Mouse (Mus musculus) midbrain, embryonic 14.5 days (tissue): Measurements from ENCODE around the gene Hspa13. TPM values are rescaled to one million over a fixed set of nuclear protein-coding genes. Genes with fewer than 3 reads are reported as not detected.
A peak's percentile ranks its signal among the peaks of the same experiment; 100 is the strongest.

Source experiments
- ATAC-seq: fragments of 200-750 bp; cut with Nextera tagmentation; 2 replicates; pipeline ENCODE4 v1.8.0; 2017; ENCODE audit warnings: moderate number of reproducible peaks, moderate library complexity; ENCODE audit not compliant: low FRiP score, low TSS enrichment
- DNase-seq: peaks from one replicate; pipeline ENCODE4 v3.0.0-alpha.2; 2015
- H3K27ac ChIP-seq: fragments of 300-500 bp; sonication (generic); replicated peaks from 2 replicates; pipeline ENCODE4 v1.5.1; 2014; ENCODE audit warnings: mild to moderate bottlenecking, low read depth, low read length, moderate library complexity
- H3K27me3 ChIP-seq: fragments of 300-500 bp; sonication (generic); 2 replicates; pipeline ENCODE4 v1.6.1; 2014; ENCODE audit warnings: low read length, control low read depth, mixed read lengths; ENCODE audit not compliant: control insufficient read depth, insufficient read depth
- H3K36me3 ChIP-seq: fragments of 300-500 bp; sonication (generic); 2 replicates; pipeline ENCODE4 v1.6.1; 2014; ENCODE audit warnings: low read length, control low read depth; ENCODE audit not compliant: control insufficient read depth, insufficient read depth
- H3K4me1 ChIP-seq: fragments of 300-500 bp; sonication (generic); 2 replicates; pipeline ENCODE4 v1.6.1; 2014; ENCODE audit warnings: mild to moderate bottlenecking, antibody characterized with exemption, low read length, control low read depth; ENCODE audit not compliant: control insufficient read depth, insufficient read depth
- H3K4me2 ChIP-seq: fragments of 300-500 bp; sonication (generic); 2 replicates; pipeline ENCODE4 v1.6.1; 2014; ENCODE audit warnings: mild to moderate bottlenecking, low read length, moderate library complexity
- H3K4me3 ChIP-seq: fragments of 300-500 bp; sonication (generic); replicated peaks from 2 replicates; pipeline ENCODE4 v1.5.1; 2014; ENCODE audit warnings: low read depth, low read length
- H3K9ac ChIP-seq: fragments of 300-500 bp; sonication (generic); replicated peaks from 2 replicates; pipeline ENCODE4 v1.6.1; 2014; ENCODE audit warnings: mild to moderate bottlenecking, low read length, moderate library complexity
- H3K9me3 ChIP-seq: fragments of 300-500 bp; sonication (generic); 2 replicates; pipeline ENCODE4 v1.6.1; 2016; ENCODE audit warnings: low read length, control low read depth, mixed read lengths; ENCODE audit not compliant: control insufficient read depth
- WGBS: fragments of 180-500 bp; shearing (Covaris S2); extraction: QIAGEN DNeasy Blood & Tissue Kit; methylation state at CpG from one replicate; pipeline ENCODE4 v1.1.7; 2014; 5-methylcytosine and 5-hydroxymethylcytosine counted together
- microRNA-seq: library from miRNA; unstranded; fragments of <30 nt; microRNA quantifications from one replicate; pipeline ENCODE4, GENCODE M21; 2016
- polyA plus RNA-seq: library from polyadenylated mRNA; unstranded; fragments of >200 nt; fragmentation: Nextera tagmentation; extraction: Ambion mirVana; gene quantifications from 2 replicates; pipeline ENCODE4 v1.2.1, GENCODE M21; 2014

Gene Hspa13
- polyA plus RNA-seq, 1 experiment from 2014 or later = 54.0 TPM

GRCm38 (mm10) chr16:75717405-75718173, 49.3 kb downstream of the Hspa13 start:
- Histone ChIP-seq H3K27ac (no peak overlapping the region), H3K9ac (no peak overlapping the region), H3K9me3 (no peaks in the 10 kb centered on the region), H3K36me3 (no peaks in the 10 kb centered on the region), H3K4me1 (no peaks in the 10 kb centered on the region), H3K4me2 (no peak overlapping the region), H3K27me3 (no peaks in the 10 kb centered on the region), H3K4me3 (no peak overlapping the region)
- no peak for ATAC-seq
- WGBS = 73% methylated on average over 2 of the region's 2 CpGs
- DNase-seq = no peak

GRCm38 (mm10) chr16:75696176-75696575, 70.7 kb downstream of the Hspa13 start:
- no peaks in the 10 kb centered on the region for H3K36me3 ChIP-seq
- no peak overlapping the region for H3K4me3 ChIP-seq
- H3K27me3 ChIP-seq = no peaks in the 10 kb centered on the region
- H3K27ac ChIP-seq = no peak overlapping the region
- 20% methylated on average over 2 of the region's 2 CpGs for WGBS
- no peaks in the 10 kb centered on the region for H3K4me1 ChIP-seq
- H3K9me3 ChIP-seq = no peaks in the 10 kb centered on the region
- no peak overlapping the region for H3K4me2 ChIP-seq
- no peak overlapping the region for H3K9ac ChIP-seq
- ATAC-seq = peak; percentile 70; the same call in 1 of the 2 replicates
- peak; percentile 77 for DNase-seq

Small RNA genes within 50 kb of the gene (microRNA-seq; reads per million reads assigned to microRNA genes)
- not detected for gene Gm22923

Other genes with a start within 250 kb of the Hspa13 start
- not detected in 2 replicates for gene Lipi, start 181.0 kb downstream of the Hspa13 start, polyA plus RNA-seq
- 2.2 and 2.9 TPM in 2 replicates for gene Rbm11, start 174.3 kb downstream of the Hspa13 start, polyA plus RNA-seq